Mouse (Mus musculus) adrenal gland, adult 2 months (tissue): ENCODE data around the gene Tcf7l2. TPM values are rescaled to one million over a fixed set of nuclear protein-coding genes. Genes with fewer than 3 reads are reported as not detected.

Experiments
- DNase-seq: peaks from one replicate; pipeline ENCODE4 v3.0.0; 2021
- polyA plus RNA-seq: library from polyadenylated mRNA; depleted of rRNA; stranded (reverse); fragments of >200 nt; gene quantifications from 2 replicates; pipeline ENCODE4 v1.2.3, GENCODE M21; 2012
- total RNA-seq, 2 experiments: library from RNA; stranded (reverse); gene quantifications; 2 replicates each; pipeline ENCODE4 v1.2.3; 2021

Tcf7l2 gene
- total and polyA plus RNA-seq, 3 experiments, result 19.0 to 24.2 (median 22.6) TPM

DNA sequence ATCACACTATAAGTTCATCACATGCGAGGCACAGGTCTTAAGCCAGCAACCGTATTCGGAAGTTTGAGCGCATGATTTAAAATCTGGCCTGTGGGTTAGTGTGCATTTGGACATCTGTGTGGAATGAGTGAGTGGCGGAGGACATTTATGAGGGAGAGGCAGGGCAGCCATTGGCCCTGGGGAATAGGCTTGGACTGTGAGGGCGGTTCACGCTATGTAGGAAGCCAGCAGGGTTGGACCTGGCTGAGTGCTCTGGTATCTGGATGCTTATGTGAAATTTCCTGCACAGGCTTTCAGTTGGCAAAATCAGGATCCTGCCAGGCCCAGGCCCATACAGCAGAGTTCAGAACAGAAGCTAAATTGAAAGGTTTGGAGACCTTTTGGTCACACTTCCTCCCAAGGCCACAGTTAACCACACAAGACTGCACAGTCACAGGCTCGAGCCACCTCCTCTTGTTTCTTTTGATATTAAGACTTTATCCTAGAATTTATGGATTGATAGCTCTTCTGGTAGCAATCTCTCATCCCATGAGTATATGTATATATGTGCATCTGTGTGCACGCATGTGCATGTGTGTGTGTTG lies 89.4 kb downstream of the Tcf7l2 start:
- DNase-seq, result no peak

DNA sequence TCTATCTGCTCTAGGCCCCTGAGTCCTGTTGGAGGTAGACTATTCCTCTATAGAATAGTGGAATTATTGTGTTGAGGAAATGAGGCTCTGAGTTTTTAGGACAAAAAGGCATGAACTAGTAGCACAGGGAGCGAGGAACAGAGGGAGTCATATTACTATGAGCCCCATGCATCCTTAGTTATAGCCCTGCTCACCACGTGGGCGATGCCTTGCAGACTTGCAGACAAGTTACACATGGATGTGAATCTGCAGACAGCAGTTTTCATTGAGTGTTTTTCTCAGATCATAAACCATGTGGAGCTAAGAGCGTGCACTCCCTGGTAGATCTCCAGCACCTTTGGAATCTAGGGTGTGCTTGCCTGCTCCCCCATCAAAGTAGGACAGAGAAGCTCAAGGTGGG lies 90.5 kb downstream of the Tcf7l2 start:
- DNase-seq, result no peak

DNA sequence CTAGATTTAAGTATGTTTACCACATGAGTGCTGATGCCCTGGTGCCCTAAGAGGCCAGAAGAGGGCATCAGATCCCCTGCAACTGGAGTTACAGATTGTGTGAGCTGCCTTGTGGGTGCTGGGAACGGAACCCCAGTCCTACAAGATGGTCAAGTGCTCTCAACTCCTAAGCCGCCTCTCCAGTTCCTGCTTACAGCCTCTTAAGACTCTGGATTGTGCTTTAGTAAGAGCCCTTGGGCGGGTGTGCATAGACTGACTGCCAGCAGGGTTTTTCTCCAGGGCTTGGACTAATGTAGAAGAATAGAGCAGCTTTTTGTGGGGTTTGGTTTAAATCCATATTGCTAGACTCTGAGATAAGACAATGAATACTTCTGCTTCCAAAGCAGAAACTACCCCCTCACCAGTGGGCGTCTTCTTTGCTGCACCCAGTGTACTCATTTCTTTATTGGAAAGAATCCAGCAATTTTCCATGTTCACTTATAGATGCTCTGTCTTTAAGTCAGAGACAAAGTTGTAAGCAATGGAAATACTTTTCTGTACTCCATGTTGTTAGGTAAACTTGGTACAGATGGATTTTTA lies 92.3 kb downstream of the Tcf7l2 start:
- no peak for DNase-seq

DNA sequence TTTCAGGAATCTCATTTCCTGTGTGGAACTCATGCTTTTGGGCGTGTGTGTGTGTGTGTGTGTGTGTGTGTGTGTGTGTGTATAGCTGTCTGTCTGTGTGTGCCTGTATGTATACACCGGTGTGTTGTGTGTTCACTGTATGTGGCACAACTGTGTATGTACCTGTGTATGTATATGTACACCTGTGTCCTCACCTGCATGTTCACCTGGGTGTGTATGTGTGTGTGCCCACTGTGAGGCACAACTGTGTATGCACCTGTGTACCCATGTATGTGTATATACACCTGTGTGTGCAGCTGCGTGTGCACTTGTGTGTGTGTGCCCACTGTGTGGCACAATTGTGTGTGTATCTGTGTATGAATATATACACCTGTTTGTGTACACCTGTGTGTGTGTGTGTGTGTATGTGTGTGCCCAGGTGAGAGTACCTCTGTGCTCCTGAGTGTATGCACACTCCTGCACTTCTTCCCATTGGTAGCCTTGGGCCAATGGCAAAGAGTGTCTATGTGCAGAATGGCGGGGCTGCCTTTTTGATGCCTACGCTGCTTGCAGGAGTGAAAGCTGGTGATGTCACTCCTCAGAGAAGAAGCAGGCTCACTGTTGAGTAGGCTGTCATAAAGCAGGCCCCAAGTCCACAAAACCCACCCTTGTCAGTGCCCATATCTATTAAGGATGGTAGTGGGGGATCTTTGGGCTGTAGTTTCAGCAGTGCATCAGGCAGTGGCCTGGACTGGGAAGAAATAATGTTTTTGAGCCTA lies 95.5 kb downstream of the Tcf7l2 start:
- no peak for DNase-seq

DNA sequence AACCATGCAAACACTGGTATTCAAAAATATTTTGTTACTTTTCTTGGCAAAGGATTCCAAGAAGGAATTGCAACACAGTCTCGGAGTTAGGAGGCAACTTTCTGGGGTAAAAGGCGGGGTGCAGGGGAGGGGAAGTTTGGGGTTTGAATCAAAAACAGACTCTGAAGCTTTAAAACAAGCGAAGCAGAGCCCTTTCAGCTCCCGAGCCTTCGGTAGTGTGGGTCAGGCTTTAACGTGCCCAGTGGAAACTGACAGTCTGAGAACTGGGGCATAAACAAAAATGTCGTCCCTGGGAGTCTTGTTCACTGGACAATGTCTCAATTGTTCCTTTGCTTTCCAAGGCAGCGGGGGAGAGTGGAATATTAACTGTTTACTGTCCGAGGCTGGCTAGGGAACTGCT lies 96.3 kb downstream of the Tcf7l2 start:
- no peak for DNase-seq

DNA sequence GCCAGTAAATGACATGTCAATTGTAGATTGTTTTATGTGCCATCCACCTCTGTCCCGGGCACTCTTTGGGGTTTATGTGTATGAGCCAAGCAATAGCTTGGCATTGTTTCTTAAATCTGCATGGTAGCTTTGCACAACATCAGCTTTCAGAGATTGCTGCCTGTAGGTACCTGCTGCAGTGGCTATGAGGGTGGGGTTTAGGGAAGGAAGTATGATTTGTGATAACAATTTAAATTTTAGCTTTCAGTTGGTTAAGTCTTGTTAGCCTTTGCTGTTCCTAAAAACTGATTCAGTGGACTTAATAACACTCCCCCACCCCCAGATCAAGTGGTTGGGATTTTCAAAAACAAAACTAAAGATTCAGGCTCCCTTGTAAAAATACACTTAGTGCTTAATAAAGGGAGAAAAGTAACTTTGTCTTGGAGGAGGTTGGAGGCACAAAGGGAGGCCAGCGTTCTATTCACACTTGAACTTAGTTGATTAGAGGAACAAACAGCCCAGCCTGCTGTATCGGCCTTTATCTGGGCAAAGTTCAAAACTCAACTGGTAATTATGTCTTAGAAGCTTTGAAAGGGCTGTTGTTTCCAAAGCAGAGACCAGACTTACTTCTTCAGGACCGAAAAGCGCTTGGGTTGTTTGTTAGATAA lies 96.9 kb downstream of the Tcf7l2 start:
- DNase-seq, result no peak

DNA sequence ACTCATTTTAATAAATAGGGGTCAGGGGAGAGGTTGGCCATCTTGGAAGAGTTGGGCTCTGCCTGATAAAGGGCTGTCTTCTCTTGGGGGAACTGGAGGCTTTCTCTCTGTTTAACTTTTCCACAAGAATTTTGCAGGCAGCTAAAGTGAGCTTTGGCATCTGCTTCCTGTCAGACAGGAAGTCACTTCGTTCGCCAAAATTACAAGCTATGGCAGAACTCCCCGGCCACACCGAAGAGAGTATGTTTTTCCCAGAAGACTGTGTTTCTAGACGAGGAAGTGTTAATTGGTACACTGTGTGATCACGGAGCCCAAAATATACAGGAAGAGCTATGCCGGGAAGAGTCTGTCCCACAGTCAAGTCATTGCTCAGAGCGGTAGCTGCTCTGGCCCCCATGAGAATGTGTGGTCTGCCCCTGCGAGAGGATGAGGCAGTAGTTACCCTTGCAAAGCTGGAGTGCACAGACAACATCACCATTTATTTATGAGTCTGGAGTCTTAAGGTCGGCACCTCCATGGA lies 97.5 kb downstream of the Tcf7l2 start:
- no peak for DNase-seq

DNA sequence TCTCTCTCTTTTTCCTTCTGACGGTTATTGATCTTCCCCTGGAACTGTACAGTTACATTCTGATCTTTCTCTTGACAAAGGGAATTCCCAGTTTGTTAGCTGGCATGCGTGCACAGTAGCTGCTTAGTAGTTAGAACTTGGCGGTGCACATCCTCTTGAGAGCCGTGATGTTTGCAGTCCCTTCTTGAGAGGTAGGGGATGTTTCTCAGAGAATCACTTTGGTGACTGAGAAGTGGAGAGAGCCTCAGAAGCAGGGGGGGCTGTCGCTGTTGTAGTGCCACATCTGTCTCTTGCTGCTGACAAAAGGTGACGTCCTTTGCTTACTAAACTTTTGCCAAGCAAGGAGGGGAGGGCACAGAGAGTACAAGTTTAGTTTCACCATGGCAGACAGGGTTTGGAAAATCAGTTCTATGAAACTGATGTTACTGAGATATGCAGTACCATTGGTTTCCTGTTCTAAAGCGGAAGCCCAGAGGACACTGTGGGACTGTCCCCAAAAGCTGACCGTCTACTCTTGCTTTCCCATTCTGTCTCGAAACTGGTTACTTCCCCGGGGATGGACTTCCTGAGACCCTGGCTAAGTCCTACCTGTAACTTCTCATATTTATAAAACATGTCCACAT lies 99.0 kb downstream of the Tcf7l2 start:
- DNase-seq, result no peak

DNA sequence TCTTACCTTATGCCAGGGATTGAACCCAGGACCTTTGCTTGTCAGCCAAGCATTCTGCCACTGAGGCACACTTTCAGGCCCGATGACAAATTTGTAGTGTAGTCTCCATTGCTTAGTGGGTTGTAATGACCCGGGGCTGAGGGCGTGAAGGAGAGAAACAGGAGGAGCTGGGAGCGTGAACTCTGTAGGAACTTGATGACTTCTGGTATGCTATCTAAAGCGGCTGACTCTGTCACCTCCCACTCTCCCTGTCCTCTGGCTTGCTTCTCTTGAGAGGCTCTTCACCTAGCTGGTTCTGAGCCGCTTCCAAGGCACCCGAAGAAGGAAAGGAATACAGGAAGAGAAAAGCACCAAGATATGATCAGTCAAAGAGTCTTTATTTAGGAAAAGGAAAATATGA lies 100.4 kb downstream of the Tcf7l2 start:
- no peak for DNase-seq

DNA sequence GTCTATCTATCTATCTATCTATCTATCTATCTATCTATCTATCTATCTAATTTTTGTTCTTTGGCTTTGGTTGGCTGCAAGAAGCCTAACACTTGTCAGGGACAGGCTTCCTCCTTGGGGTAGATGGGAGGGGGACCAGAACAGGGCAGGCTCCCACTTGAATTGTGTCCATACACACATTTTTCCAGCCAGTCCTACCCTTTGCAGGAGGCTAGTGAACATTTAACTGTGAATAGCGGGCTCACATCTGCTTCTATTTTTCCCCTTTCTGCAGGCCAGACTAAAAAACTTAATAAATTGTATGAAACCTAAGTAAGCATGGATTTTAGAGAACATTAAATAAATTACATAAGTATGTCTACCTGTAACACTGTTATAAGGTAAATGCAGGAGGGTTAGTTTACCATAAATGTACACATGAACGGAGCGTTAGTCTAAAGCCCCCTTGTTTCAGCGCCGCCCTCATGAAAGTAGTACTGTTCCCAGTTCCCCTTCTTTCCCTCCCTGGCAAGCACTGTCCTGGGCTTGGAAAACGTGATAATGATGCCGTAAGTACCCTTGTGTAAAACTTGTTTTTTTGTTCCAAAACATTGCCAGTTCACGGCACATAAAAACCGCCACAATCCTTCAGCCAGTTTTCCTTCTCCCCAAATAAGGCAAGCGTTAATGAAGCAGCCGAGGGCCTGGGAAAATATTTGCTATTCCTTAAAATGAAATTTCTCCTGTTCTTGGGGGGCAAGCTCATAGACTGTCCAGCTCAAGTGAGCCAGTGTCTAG lies 101.7 kb downstream of the Tcf7l2 start:
- no peak for DNase-seq

DNA sequence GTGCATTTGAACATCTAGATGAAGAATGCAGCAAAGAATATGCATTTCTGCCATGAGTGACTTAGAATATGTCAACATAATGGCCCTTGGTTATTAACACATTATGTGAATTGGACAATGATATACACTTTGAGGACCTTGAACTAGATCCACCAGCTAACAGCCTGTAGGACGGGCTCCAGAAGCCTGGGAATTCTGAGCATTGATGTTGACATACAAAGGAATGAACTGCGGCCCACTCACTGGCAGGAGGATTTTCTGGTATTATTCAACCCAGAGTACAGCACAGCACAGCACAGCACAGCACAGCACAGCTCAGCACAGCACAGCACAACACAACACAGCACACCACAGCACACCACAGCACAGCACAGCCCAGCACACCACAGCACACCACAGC lies 104.1 kb downstream of the Tcf7l2 start:
- no peak for DNase-seq

DNA sequence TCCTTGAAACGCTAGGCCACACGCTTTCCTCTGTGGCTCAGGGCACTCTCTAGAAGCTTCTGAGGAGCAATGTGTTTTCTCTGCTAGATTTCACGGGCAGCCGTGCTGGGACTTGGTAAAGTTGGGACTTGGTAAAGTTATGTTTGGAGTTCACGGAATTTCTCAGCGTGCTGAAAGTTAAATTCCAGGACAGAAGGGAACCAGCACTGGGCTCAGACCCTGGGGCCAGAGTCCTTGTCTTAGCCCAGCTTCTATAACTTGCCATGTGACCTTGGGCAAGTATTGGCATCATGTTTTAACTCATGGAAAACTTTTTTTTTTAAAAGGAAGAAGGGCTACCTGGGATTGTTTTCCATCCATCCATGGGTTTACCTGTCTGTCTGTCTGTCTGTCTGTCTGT lies 104.6 kb downstream of the Tcf7l2 start:
- no peak for DNase-seq

DNA sequence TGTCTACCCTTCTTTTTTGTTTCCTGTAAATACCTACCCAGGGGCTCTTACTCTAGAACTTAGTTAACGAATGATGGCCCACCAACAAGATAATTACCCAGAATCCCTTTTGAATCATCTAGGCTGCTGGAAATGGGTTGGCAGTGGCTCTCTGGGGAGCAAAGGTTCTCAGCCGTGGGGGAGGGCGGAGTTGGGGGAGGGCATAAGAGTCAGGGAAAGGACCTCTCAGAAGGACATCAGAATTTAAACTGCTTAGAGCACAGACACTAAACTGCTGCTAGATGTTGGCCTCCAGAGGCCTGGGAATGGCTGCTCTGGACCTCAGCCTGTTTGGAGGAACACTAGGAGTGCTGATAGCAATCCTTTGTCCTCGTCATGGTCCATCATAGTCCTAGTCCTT lies 105.4 kb downstream of the Tcf7l2 start:
- no peak for DNase-seq

DNA sequence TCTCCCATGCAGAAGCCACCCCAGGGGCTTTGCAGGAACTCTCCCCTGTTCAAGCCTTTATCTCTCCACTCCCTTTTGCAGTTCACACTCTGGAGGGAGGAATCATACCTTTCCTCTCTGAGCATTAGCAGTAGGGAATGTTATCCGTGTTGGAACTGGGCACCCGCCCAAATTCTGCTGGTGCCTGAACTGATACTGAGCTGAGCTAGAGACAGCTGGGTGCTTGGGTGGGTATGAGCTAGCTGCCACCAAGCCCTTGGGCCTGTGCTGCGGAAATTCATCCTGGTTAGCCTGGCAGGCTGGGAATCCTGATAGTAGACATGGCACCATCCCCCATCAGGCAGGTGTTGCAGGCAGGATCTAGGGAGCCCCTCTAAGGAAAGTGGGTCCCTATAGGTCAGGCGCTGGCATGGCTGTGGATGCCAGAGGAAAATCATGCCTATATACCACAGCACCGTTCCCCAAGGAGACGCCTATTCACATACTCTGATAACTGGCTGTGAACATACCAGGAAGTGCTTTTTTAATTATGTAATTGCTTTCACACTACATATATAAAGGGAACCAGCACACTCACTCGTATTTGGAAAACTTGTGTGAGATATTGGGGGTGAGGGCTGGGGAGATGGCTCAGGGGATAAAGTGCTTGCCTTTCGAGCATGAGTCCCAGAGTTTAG lies 108.9 kb downstream of the Tcf7l2 start:
- no peak for DNase-seq

DNA sequence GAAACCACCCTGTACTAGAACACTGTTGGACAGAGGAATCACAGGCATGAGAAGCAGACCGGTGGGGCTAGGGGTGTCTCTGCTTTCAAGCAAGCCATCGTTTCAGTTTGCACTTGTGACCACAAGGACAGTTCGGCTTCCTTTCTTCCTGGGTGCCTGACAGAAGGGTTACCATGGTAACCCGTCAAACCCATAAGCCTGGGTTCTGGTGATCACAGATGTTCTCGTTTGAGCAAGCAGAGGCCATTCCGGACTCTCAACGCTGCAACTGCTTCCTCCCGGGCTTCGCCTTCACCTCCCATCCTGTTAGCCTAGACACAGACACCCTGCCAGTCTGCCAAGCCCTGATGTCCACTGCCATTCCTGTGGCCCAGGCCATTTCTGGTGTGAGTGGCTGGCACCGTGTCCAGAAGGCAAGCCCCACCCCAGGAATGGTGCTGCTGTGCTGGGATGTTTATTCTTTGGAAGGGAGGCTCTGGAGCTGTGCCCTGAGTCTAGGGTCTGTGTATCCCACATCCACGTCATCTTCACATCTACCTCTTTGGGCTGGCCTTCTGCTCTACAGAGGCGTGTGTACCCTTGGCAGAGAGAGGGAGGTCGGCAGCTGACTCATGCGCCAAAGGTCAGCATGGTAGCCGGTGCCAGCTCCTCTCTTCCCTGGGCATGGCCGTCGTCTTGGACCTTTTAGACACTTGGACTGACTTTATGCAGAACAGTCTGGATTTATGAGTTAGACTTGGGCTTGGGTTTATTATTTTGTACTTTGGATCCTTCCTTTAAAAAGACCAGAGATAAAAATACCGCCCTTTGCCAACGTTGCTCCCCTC lies 110.1 kb downstream of the Tcf7l2 start:
- DNase-seq, result peak; percentile 89

DNA sequence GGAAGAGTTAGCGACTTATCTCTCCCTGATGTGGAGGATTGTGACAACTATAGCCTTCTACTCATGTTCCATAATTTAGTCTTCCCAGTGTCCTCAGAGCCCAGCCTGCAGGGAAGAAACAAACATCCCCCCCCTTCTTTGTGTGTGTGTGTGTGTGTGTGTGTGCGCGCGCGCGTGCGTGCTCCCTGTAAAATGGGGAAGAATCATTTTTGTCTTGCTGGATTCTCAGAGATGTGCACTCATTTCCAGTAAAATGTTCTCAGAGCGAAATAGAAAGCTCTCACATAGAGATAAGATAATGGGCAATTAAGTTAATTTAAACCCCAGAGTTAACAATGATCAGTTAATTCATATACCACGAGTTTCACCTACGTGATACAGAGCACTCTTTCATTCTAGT lies 112.8 kb downstream of the Tcf7l2 start:
- no peak for DNase-seq

DNA sequence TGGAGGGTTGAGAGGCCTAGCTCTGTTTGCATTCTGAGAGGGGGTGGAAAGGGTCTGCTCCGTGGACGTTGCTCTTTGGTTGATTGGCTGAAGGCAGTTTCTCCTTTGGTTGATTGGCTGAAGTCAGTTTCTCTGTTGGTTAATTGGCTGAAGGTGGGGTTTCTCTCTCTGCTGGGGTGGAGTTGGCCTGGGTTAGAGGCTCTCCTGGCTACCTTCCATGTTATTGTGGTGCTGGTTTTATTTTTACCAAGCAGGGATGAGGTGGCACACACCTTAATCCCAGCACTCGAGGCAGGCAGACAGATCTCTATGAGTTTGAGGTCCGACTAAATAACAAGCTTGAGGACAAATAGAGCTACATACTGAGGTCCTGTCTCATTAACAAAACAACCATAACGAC lies 114.0 kb downstream of the Tcf7l2 start:
- no peak for DNase-seq

DNA sequence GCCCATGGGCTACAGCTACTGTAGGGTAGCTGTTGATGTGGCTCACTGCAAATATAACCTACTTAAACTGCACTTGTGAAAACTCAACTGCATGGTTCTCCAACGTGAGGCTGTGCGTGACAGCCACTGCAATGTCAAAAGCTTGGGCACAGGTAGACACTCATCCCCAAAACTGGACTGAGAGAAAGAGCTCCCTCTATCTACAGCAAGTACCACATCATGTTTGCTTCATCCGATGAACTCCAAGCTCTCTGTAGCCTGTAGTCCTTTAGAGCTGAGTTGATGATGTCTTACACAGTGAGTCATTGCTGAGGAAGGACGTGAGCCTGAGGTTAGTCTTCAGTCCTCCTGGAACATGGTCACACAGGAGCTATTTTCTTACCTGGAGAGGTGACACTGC lies 115.7 kb downstream of the Tcf7l2 start:
- no peak for DNase-seq

DNA sequence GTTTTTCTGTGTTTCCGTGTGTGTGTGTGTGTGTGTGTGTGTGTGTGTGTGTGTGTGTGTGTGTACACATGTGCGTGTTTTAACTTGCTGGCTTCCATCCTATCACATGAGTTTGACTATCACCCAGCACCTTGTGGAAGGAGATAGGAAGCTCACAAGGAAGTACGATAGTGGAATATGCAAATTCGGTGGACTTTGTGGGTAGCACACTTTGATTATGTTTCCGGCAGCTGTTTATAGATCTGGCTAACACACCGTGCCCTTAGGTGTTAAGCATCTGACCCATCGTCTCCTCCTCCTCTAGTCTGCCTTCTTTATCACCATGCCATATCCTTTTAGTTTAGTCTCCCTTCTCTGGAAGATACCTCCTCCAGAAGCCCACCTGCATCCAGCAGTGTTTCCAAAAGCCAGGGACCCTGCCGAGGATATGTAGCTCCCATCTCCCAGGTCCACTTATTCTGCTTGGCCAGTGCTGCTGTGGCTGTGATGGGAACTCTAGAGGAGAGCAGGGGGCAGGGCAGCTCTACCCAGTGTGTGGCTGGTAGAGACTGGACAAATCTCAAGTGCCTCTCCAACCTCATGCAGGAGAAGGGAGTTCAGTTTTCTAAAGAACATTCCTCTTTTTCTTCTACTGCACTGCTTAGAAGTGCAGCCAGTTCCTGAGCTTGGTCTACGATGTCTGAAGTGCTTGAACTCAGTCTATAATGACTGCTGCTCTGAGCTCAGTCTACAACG lies 118.6 kb downstream of the Tcf7l2 start:
- DNase-seq, result no peak

DNA sequence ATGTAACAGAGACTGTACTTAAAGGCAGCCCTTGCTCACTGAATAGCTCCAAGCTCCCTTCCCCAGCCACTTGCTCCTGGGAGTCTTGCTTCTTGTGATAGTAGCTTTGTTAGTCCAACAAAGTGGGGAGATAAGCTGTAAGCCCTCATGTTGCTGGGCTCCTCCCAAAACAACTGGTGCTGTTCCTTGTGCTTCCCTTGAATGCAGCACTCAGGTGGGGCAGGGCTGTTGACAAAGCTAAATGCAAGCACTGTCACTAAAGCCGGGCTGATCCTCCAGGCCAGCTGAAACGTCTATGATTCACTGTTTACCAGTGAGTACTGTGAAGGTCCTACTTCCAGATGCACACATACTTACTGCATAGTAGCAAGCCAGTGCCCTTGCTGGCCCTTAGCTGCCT lies 120.1 kb downstream of the Tcf7l2 start:
- no peak for DNase-seq
